Mouse (Mus musculus): ENCODE measurements around the gene Tns1. TPM values are rescaled to one million over a fixed set of nuclear protein-coding genes. Genes with fewer than 3 reads are reported as not detected.

The Tns1 gene
- total and polyA plus RNA-seq, 3 experiments = 0.40 to 3.6 (median 0.89) TPM

GRCm38 (mm10) chr1:73992201-73992938 is 131.9 kb downstream of the Tns1 start:
- no peaks in the 10 kb centered on the region for H3K79me2 ChIP-seq (replicated peaks; ENCODE audit: control insufficient read depth, extremely low read depth, insufficient read depth, poor library complexity, severe bottlenecking)
- H3K36me3 ChIP-seq (replicated peaks in 1 of 2; ENCODE audit: control insufficient read depth in 1 of 2, insufficient read depth in 1 of 2, low read length in 1 of 2) = no peaks in the 10 kb centered on the region
- H3K9me3 ChIP-seq (replicated peaks; ENCODE audit: low read length) = no peaks in the 10 kb centered on the region
- dilution Hi-C loops (cut with MboI; ENCODE audit: extremely low pct_ligation_motif_present, extremely low pct_unique_long_range_greater_than_20kb, low sequenced_read_pairs) (no loop called here), in situ Hi-C loops (cut with MboI; ENCODE audit: low pct_ligation_motif_present, low pct_unique_long_range_greater_than_20kb, low sequenced_read_pairs) (loop anchor here (10.0 kb wide), 1 partner anchor 82 kb away; no protein-coding TSS in a partner anchor)
- H3K4me1 ChIP-seq (ENCODE audit: control insufficient read depth in 1 of 2, insufficient read depth in 2 of 2) = no peaks in the 10 kb centered on the region
- H3K4me2 ChIP-seq (ENCODE audit: insufficient read depth, low read depth, poor library complexity, severe bottlenecking) = no peak overlapping the region
- DNase-seq (ENCODE audit: extremely low read depth) = no peak
- H3K27me3 ChIP-seq (replicated peaks) = peaks cover 7% of the 10 kb centered on the region
- no peak for TF ChIP-seq CHD1 (IDR thresholded peaks at IDR 0.05; ENCODE audit: low read depth, low read length)
- no peak for TF ChIP-seq EP300 (IDR thresholded peaks at IDR 0.05; ENCODE audit: low read length)
- TF ChIP-seq MYC (IDR thresholded peaks at IDR 0.05; ENCODE audit: low read depth, low read length) = no peak
- TF ChIP-seq MAZ (IDR thresholded peaks at IDR 0.05; ENCODE audit: low read depth, low read length) = no peak
- TF ChIP-seq CTCF (conservative IDR thresholded peaks at IDR 0.05 in 1 of 2, IDR thresholded peaks at IDR 0.05 in 1 of 2; ENCODE audit: low read depth in 2 of 2, low read length in 2 of 2) = no peak
- no peak for TF ChIP-seq USF1 (IDR thresholded peaks at IDR 0.05; ENCODE audit: low read depth, low read length)
- TF ChIP-seq ZNF384 (IDR thresholded peaks at IDR 0.05; ENCODE audit: low read depth, low read length) = no peak
- TF ChIP-seq SMC3 (IDR thresholded peaks at IDR 0.05; ENCODE audit: low read depth, low read length) = no peak
- TF ChIP-seq MAX (IDR thresholded peaks at IDR 0.05; ENCODE audit: low read length) = no peak
- no peak for TF ChIP-seq MEF2A (IDR thresholded peaks at IDR 0.05; ENCODE audit: borderline replicate concordance, low read depth, low read length)
- TF ChIP-seq USF2 (conservative IDR thresholded peaks at IDR 0.05; ENCODE audit: low read depth, low read length) = no peak
- TF ChIP-seq E2F4 (IDR thresholded peaks at IDR 0.05; ENCODE audit: insufficient replicate concordance, low read depth, low read length) = no peak
- no peak for TF ChIP-seq TBP (conservative IDR thresholded peaks at IDR 0.05; ENCODE audit: low read depth, low read length)
- TF ChIP-seq KAT2A (IDR thresholded peaks at IDR 0.05; ENCODE audit: insufficient replicate concordance, low read length) = no peak
- TF ChIP-seq RAD21 (IDR thresholded peaks at IDR 0.05; ENCODE audit: low read depth, low read length) = no peak
- no peak for TF ChIP-seq POLR2A (IDR thresholded peaks at IDR 0.05; ENCODE audit: low read depth, low read length)
- TF ChIP-seq PAX5 (IDR thresholded peaks at IDR 0.05; ENCODE audit: low read length) = no peak
- TF ChIP-seq GABPA (IDR thresholded peaks at IDR 0.05; ENCODE audit: insufficient replicate concordance, low read depth, low read length) = no peak
- no peak overlapping the region for H3K9ac ChIP-seq (ENCODE audit: insufficient read depth, low read depth)
- no peak overlapping the region for H3K4me3 ChIP-seq (replicated peaks in 1 of 3; ENCODE audit: low read depth in 2 of 3, low read length in 2 of 3, poor library complexity in 1 of 3)
- no peak overlapping the region for H3K27ac ChIP-seq (ENCODE audit: insufficient read depth, low read depth)

DNA sequence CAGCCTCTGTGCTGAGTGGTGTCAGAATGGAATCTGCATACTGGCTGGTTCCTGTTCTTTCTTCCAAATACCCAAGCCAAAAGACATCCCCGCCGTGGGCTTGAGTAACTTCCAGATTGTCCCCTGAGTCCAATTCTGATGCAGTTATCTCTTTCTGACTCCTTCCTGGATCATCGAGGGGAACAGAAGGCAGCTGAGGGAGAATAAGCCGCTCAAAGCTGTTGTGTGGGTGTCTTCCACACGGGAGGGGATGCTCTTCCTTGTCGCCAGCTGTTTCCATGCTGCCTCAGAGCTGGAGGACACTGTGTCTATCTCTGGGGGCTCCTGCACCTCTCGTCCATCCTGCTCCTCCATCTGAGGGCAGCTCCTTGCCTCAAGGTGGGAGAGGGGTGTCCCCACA is 133.0 kb downstream of the Tns1 start:
- in situ Hi-C loops (cut with MboI; ENCODE audit: low pct_ligation_motif_present, low pct_unique_long_range_greater_than_20kb, low sequenced_read_pairs) = loop anchor here (10.0 kb wide), 1 partner anchor 84 kb away; no protein-coding TSS in a partner anchor
- no peak for TF ChIP-seq RCOR1 (conservative IDR thresholded peaks at IDR 0.05; ENCODE audit: low read depth, low read length)
- TF ChIP-seq MYC (IDR thresholded peaks at IDR 0.05; ENCODE audit: low read depth, low read length) = no peak
- TF ChIP-seq HCFC1 (IDR thresholded peaks at IDR 0.05; ENCODE audit: low read depth, low read length) = no peak
- no peak for TF ChIP-seq E2F4 (IDR thresholded peaks at IDR 0.05; ENCODE audit: insufficient replicate concordance, low read depth, low read length)
- no peak for TF ChIP-seq TBP (conservative IDR thresholded peaks at IDR 0.05; ENCODE audit: low read depth, low read length)
- no peak for TF ChIP-seq IRF4 (IDR thresholded peaks at IDR 0.05; ENCODE audit: low read depth, low read length)
- no peak for TF ChIP-seq CHD1 (IDR thresholded peaks at IDR 0.05; ENCODE audit: low read depth, low read length)
- TF ChIP-seq NELFE (IDR thresholded peaks at IDR 0.05; ENCODE audit: low read depth, low read length) = no peak
- TF ChIP-seq ETS1 (conservative IDR thresholded peaks at IDR 0.05; ENCODE audit: low read depth, low read length) = no peak
- TF ChIP-seq PAX5 (IDR thresholded peaks at IDR 0.05; ENCODE audit: low read length) = no peak
- no peak for TF ChIP-seq MAZ (IDR thresholded peaks at IDR 0.05; ENCODE audit: low read depth, low read length)
- no peaks in the 10 kb centered on the region for H3K36me3 ChIP-seq (replicated peaks in 1 of 2; ENCODE audit: control insufficient read depth in 1 of 2, insufficient read depth in 1 of 2, low read length in 1 of 2)

More for the DNA sequence above, 133.0 kb downstream of the Tns1 start:
- H3K9ac ChIP-seq (ENCODE audit: insufficient read depth, low read depth) = no peak overlapping the region
- H3K27ac ChIP-seq (ENCODE audit: insufficient read depth, low read depth) = no peak overlapping the region
- no peak overlapping the region for H3K4me3 ChIP-seq (replicated peaks in 1 of 3; ENCODE audit: low read depth in 2 of 3, low read length in 2 of 3, poor library complexity in 1 of 3)
- H3K4me2 ChIP-seq (ENCODE audit: insufficient read depth, low read depth, poor library complexity, severe bottlenecking) = no peak overlapping the region
- dilution Hi-C loops (cut with MboI; ENCODE audit: extremely low pct_ligation_motif_present, extremely low pct_unique_long_range_greater_than_20kb, low sequenced_read_pairs) = no loop called here
- no peaks in the 10 kb centered on the region for H3K9me3 ChIP-seq (replicated peaks; ENCODE audit: low read length)
- H3K27me3 ChIP-seq (replicated peaks) = peaks cover 7% of the 10 kb centered on the region
- H3K79me2 ChIP-seq (replicated peaks; ENCODE audit: control insufficient read depth, extremely low read depth, insufficient read depth, poor library complexity, severe bottlenecking) = no peaks in the 10 kb centered on the region
- DNase-seq (ENCODE audit: extremely low read depth) = no peak
- H3K4me1 ChIP-seq (ENCODE audit: control insufficient read depth in 1 of 2, insufficient read depth in 2 of 2) = peaks cover 0 to 1% of the 10 kb centered on the region in 2 experiments; a peak in 1 of 4 replicates

All from CH12.LX (cell line).